Mouse (Mus musculus): ENCODE measurements around the gene Entpd7. TPM values are rescaled to one million over a fixed set of nuclear protein-coding genes. Genes with fewer than 3 reads are reported as not detected.

Entpd7 gene
- total RNA-seq, 1 experiment: 11.4 TPM

- H3K4me1 ChIP-seq (ENCODE audit: control insufficient read depth in 2 of 2, insufficient read depth in 2 of 2, low read length in 2 of 2, poor library complexity in 1 of 2): peaks cover 0 to 4% of the 10 kb centered on the region in 2 experiments; a peak in 1 of 4 replicates
- no peak overlapping the region for H3K9ac ChIP-seq (ENCODE audit: insufficient read depth, low read depth, low read length, poor library complexity, severe bottlenecking)
- H3K9me3 ChIP-seq (ENCODE audit: control insufficient read depth, insufficient read depth, low read depth, low read length): no peaks in the 10 kb centered on the region
- peaks cover 21% of the 10 kb centered on the region for H3K36me3 ChIP-seq (ENCODE audit: control insufficient read depth, insufficient read depth, low read length, poor library complexity, severe bottlenecking)
- no peak for DNase-seq (ENCODE audit: low read depth, low spot score)
- H3K4me3 ChIP-seq (ENCODE audit: insufficient read depth in 1 of 2, low read depth in 1 of 2, low read length in 2 of 2, poor library complexity in 1 of 2, severe bottlenecking in 1 of 2): no peak overlapping the region
- no peak overlapping the region for H3K27ac ChIP-seq (ENCODE audit: insufficient read depth, low read depth, low read length, poor library complexity, severe bottlenecking)
- TF ChIP-seq MAFK (IDR thresholded peaks at IDR 0.05; ENCODE audit: insufficient read depth, low read depth, low read length) (no peak), ZC3H11A (IDR thresholded peaks at IDR 0.05; ENCODE audit: borderline replicate concordance, low read depth, low read length) (no peak), ZNF384 (IDR thresholded peaks at IDR 0.05; ENCODE audit: low read depth, low read length) (no peak), HCFC1 (IDR thresholded peaks at IDR 0.05; ENCODE audit: borderline replicate concordance, insufficient read depth, low read length) (no peak), CHD2 (IDR thresholded peaks at IDR 0.05; ENCODE audit: low read depth, low read length) (no peak)
- in situ Hi-C loops (cut with MboI; ENCODE audit: low sequenced_read_pairs in 2 of 2, unreplicated experiment in 2 of 2): no loop called here
These were observed 60.5 kb downstream of the Entpd7 start for GRCm38 (mm10) chr19:43750008-43750407.

DNA sequence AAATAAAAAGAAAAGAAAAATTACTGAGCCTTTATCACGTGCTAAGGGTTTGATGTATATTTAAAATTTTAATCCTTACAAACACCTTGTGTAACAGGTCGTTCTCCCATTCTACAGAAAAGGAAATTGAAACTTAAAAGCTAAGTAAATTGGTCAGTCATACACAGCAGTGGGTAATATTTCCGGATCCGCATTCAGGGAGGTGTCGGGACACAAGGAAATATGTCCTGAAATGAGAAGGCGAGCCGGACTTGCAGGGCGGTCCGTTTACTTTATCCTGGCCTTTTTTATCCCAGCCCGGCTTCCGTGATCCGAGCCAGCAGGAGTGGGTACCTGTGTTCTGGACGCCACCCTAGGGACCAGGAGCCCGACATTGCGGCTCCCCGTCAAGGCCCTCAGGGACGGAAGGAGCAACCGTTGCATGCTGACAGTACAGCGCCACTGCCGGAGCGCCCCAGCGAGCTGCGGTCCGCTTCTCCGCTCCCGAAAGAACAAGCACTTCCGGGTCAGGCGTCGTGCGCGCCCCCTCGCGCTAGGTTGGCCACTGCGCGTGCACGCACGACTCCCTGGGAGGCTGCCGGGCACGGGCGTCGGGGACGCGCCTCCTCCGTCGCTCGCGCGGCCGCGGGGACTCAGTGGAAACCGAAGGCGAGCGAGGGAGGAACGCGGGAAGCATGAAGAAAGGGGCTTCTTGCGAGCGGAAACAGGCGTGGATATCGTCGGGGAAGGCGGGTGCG is 63.2 kb downstream of the Entpd7 start, which contains the start of the genes Cutc and Cox15:
Gene Cutc (plus strand): TSS at position 508 of the 737 bp plus-strand sequence.
Gene Cox15 (minus strand): TSS at position 512 of the 737 bp plus-strand sequence.
- Histone ChIP-seq H3K36me3 (ENCODE audit: control insufficient read depth, insufficient read depth, low read length, poor library complexity, severe bottlenecking) (peaks cover 16% of the 10 kb centered on the region), H3K27ac (ENCODE audit: insufficient read depth, low read depth, low read length, poor library complexity, severe bottlenecking) (peak within 1 kb of the TSS; percentile 32), H3K9ac (ENCODE audit: insufficient read depth, low read depth, low read length, poor library complexity, severe bottlenecking) (peak within 1 kb of the TSS; percentile 93), H3K9me3 (ENCODE audit: control insufficient read depth, insufficient read depth, low read depth, low read length) (no peaks in the 10 kb centered on the region), H3K4me3 (ENCODE audit: insufficient read depth in 1 of 2, low read depth in 1 of 2, low read length in 2 of 2, poor library complexity in 1 of 2, severe bottlenecking in 1 of 2) (peak within 1 kb of the TSS; percentile 78 to 90), H3K4me1 (ENCODE audit: control insufficient read depth in 2 of 2, insufficient read depth in 2 of 2, low read length in 2 of 2, poor library complexity in 1 of 2) (peaks cover 0 to 4% of the 10 kb centered on the region in 2 experiments; a peak in 1 of 4 replicates)
- DNase-seq (ENCODE audit: low read depth, low spot score): peak; percentile 90
- TF ChIP-seq MAFK (IDR thresholded peaks at IDR 0.05; ENCODE audit: insufficient read depth, low read depth, low read length): no peak
- peak; percentile 70; the same call in 1 of the 2 replicates for TF ChIP-seq HCFC1 (IDR thresholded peaks at IDR 0.05; ENCODE audit: borderline replicate concordance, insufficient read depth, low read length)
- no peak for TF ChIP-seq ZNF384 (IDR thresholded peaks at IDR 0.05; ENCODE audit: low read depth, low read length)
- no peak for TF ChIP-seq ZC3H11A (IDR thresholded peaks at IDR 0.05; ENCODE audit: borderline replicate concordance, low read depth, low read length)
- TF ChIP-seq CHD2 (IDR thresholded peaks at IDR 0.05; ENCODE audit: low read depth, low read length): 0 out of 2 replicates have a peak, but pooled peaks have one; percentile 30
- in situ Hi-C loops (cut with MboI; ENCODE audit: low sequenced_read_pairs in 2 of 2, unreplicated experiment in 2 of 2): no loop called here

DNA sequence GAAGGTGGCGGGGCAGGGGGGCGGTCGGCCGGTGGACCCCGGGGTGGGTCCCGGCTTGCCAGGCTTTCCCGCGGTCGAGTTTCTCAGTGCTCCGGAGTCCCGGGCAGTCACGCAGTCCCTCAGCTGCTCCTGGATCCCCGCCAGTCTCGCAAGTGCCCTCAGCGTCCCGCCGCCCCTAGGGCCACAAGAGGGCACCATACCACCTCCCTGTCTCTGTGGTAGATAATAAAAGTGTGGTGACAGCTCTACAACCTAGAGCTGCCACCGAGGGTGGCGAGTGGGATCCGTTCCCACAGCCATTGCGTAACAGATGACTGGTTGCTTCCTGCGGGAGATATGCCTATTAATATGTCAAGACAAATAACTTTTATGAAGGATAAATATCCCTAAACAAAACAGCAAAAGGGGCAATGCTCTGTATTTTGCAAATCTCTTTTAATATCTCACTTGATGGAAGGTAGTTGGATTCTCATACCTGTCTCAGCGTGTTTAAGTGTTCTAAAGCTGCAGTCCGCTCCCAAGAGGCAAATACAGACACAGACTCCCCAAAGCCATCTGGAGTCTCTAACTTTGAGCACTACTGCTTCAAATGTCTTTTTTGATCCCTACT is 63.9 kb downstream of the Entpd7 start:
- Histone ChIP-seq H3K4me1 (ENCODE audit: control insufficient read depth in 2 of 2, insufficient read depth in 2 of 2, low read length in 2 of 2, poor library complexity in 1 of 2) (peaks cover 0 to 4% of the 10 kb centered on the region in 2 experiments; a peak in 1 of 4 replicates), H3K9me3 (ENCODE audit: control insufficient read depth, insufficient read depth, low read depth, low read length) (no peaks in the 10 kb centered on the region), H3K9ac (ENCODE audit: insufficient read depth, low read depth, low read length, poor library complexity, severe bottlenecking) (peak overlapping the region; percentile 93), H3K4me3 (ENCODE audit: insufficient read depth in 1 of 2, low read depth in 1 of 2, low read length in 2 of 2, poor library complexity in 1 of 2, severe bottlenecking in 1 of 2) (peak overlapping the region; percentile 78 to 90), H3K36me3 (ENCODE audit: control insufficient read depth, insufficient read depth, low read length, poor library complexity, severe bottlenecking) (peaks cover 10% of the 10 kb centered on the region), H3K27ac (ENCODE audit: insufficient read depth, low read depth, low read length, poor library complexity, severe bottlenecking) (peak overlapping the region; percentile 7; the same call in 1 of the 2 replicates)
- peak; percentile 66 for DNase-seq (ENCODE audit: low read depth, low spot score)
- TF ChIP-seq CHD2 (IDR thresholded peaks at IDR 0.05; ENCODE audit: low read depth, low read length) (no peak), ZNF384 (IDR thresholded peaks at IDR 0.05; ENCODE audit: low read depth, low read length) (no peak), HCFC1 (IDR thresholded peaks at IDR 0.05; ENCODE audit: borderline replicate concordance, insufficient read depth, low read length) (no peak), ZC3H11A (IDR thresholded peaks at IDR 0.05; ENCODE audit: borderline replicate concordance, low read depth, low read length) (no peak), MAFK (IDR thresholded peaks at IDR 0.05; ENCODE audit: insufficient read depth, low read depth, low read length) (no peak)
- in situ Hi-C loops (cut with MboI; ENCODE audit: low sequenced_read_pairs in 2 of 2, unreplicated experiment in 2 of 2): no loop called here

DNA sequence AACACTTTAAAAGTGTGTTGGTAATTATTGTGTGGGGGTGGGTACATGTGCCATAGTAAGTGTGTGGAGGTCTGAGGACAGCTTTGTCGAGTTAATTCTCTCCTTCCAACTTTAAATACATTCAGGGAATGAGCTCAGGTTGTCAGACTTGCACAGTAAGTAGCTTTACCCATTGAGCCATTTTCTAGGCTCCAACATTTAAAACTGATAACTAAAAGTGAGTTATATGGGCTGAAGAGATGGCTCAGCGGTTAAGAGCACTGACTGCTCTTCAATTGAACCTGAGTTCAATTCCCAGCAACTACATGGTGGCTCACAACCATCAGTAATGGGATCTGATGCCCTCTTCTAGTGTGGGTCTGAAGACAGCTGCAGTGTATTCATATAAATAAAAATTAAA is 64.8 kb downstream of the Entpd7 start:
- TF ChIP-seq ZNF384 (IDR thresholded peaks at IDR 0.05; ENCODE audit: low read depth, low read length) (no peak), ZC3H11A (IDR thresholded peaks at IDR 0.05; ENCODE audit: borderline replicate concordance, low read depth, low read length) (no peak), CHD2 (IDR thresholded peaks at IDR 0.05; ENCODE audit: low read depth, low read length) (no peak), MAFK (IDR thresholded peaks at IDR 0.05; ENCODE audit: insufficient read depth, low read depth, low read length) (no peak), HCFC1 (IDR thresholded peaks at IDR 0.05; ENCODE audit: borderline replicate concordance, insufficient read depth, low read length) (no peak)
- peaks cover 0 to 4% of the 10 kb centered on the region in 2 experiments; a peak in 1 of 4 replicates for H3K4me1 ChIP-seq (ENCODE audit: control insufficient read depth in 2 of 2, insufficient read depth in 2 of 2, low read length in 2 of 2, poor library complexity in 1 of 2)
- no peaks in the 10 kb centered on the region for H3K9me3 ChIP-seq (ENCODE audit: control insufficient read depth, insufficient read depth, low read depth, low read length)
- no peak for DNase-seq (ENCODE audit: low read depth, low spot score)
- in situ Hi-C loops (cut with MboI; ENCODE audit: low sequenced_read_pairs in 2 of 2, unreplicated experiment in 2 of 2): no loop called here
- peaks cover 5% of the 10 kb centered on the region; the same call in 1 of the 2 replicates for H3K36me3 ChIP-seq (ENCODE audit: control insufficient read depth, insufficient read depth, low read length, poor library complexity, severe bottlenecking)
- H3K4me3 ChIP-seq (ENCODE audit: insufficient read depth in 1 of 2, low read depth in 1 of 2, low read length in 2 of 2, poor library complexity in 1 of 2, severe bottlenecking in 1 of 2): no peak overlapping the region
- H3K27ac ChIP-seq (ENCODE audit: insufficient read depth, low read depth, low read length, poor library complexity, severe bottlenecking): no peak overlapping the region
- H3K9ac ChIP-seq (ENCODE audit: insufficient read depth, low read depth, low read length, poor library complexity, severe bottlenecking): no peak overlapping the region
